Comparison of ENCODE assay signal across 15 mouse cellular contexts in genomic region chr11:106489036-106489693, GRCm38 (mm10). TPM values are rescaled to one million over a fixed set of nuclear protein-coding genes. Genes with fewer than 3 reads are reported as not detected.
DNase-seq lines count a peak whose midpoint lies in the region; ATAC-seq lines count a peak whose summit lies in the region.
"Had no signal": no experiment of that assay in that cellular context is flagged by ENCODE, and none has a peak within 500 bp of the region (broad histone marks: within the 10 kb centered on the region; RNA-seq: fewer than 3 reads in every experiment).

No protein-coding gene starts in this region.

- WGBS in kidney, embryonic 15.5 days, result 58% methylated on average over 7 of the region's 7 CpGs

- no peak overlapping the region for H3K4me2 ChIP-seq in kidney, embryonic 15.5 days

- H3K4me1 ChIP-seq in kidney, embryonic 15.5 days, result peaks cover 31% of the 10 kb centered on the region

- H3K9ac ChIP-seq in kidney, embryonic 15.5 days, result no peak overlapping the region
- H3K9ac ChIP-seq: limb, embryonic 13.5 days; midbrain, embryonic 12.5 days had no signal

- H3K9me3 ChIP-seq in kidney, embryonic 15.5 days (replicated peaks), result no peaks in the 10 kb centered on the region
- H3K9me3 ChIP-seq: limb, embryonic 13.5 days; midbrain, embryonic 12.5 days had no signal

- no peak for DNase-seq in kidney, postnatal 10 days
- DNase-seq in right cerebral cortex, adult 18-20 months, result peak; percentile 24
- no peak for DNase-seq in right cerebral cortex, postnatal 25 days
- peak; percentile 52 for DNase-seq in adrenal gland, postnatal 10 days
- DNase-seq in gastrocnemius, postnatal 10 days, result no peak
- no peak for DNase-seq in retina, embryonic 14.5 days (ENCODE audit: low spot score)
- DNase-seq: cerebellum, postnatal 25 days; gastrocnemius, postnatal 25 days; kidney, adult 8-10 months; lung, postnatal 10 days; thymus, adult 2 months had no signal

- ATAC-seq in kidney, embryonic 15.5 days (replicated peaks; ENCODE audit: low FRiP score), result no peak
- ATAC-seq: hindbrain, embryonic 16.5 days had no signal

- H3K27ac ChIP-seq in kidney, embryonic 15.5 days, result 0 out of 2 replicates have a peak overlapping the region, but pooled peaks have one; percentile 94
- H3K27ac ChIP-seq: limb, embryonic 13.5 days; midbrain, embryonic 12.5 days had no signal

- no peaks in the 10 kb centered on the region for H3K36me3 ChIP-seq in kidney, embryonic 15.5 days
- H3K36me3 ChIP-seq: limb, embryonic 13.5 days; midbrain, embryonic 12.5 days had no signal

- H3K4me3 ChIP-seq in kidney, embryonic 15.5 days (replicated peaks), result no peak overlapping the region
- H3K4me3 ChIP-seq: limb, embryonic 13.5 days had no signal

- H3K27me3 ChIP-seq in kidney, embryonic 15.5 days, result no peaks in the 10 kb centered on the region
- H3K27me3 ChIP-seq: limb, embryonic 13.5 days; midbrain, embryonic 12.5 days had no signal

RNA-seq across cellular contexts. Expression of gene Ern1, which starts 1.5 kb away (rescaled TPM):
- polyA plus RNA-seq in kidney, embryonic 15.5 days (2015; fragmentation: Nextera tagmentation; extraction: Ambion mirVana), result 6.6 and 7.0 TPM in 2 replicates
- 10 to 100 TPM; 54.8 to 63.0 TPM for total RNA-seq in adrenal gland, postnatal 10 days (2021)
- total RNA-seq in gastrocnemius, postnatal 10 days (2021), result 1 to 10 TPM; 5.0 to 7.5 TPM

Comparison
In these comparisons a context has a peak if more than half of its experiments do, and no peak if none do; other contexts are left out.
1. DNase-seq: peak in right cerebral cortex, adult 18-20 months (single experiment) and adrenal gland, postnatal 10 days (single experiment); none in kidney, postnatal 10 days (single experiment), right cerebral cortex, postnatal 25 days (single experiment), gastrocnemius, postnatal 10 days (single experiment) and retina, embryonic 14.5 days (single experiment).
2. RNA of gene Ern1, which starts 1.5 kb away (total RNA-seq): 54.8 to 63.0 TPM in adrenal gland, postnatal 10 days; 5.0 to 7.5 TPM in gastrocnemius, postnatal 10 days; every median in the first group is over 4 times any median in the second.